Mouse (Mus musculus) bone marrow, adult 2 months (tissue): ENCODE measurements at regions not wholly inside any gene's neighbourhood (a gene's known extent, or its start where the extent isn't known, plus 50 kb on each side); places are given as distances from the start of the nearest gene placed in this dataset.

Source experiments
- CTCF ChIP-seq: fragments of 200-500 bp; IDR thresholded peaks from 2 replicates; pipeline ENCODE4 v1.5.1; 2011; ENCODE audit warnings: low read length, control low read depth; ENCODE audit not compliant: control insufficient read depth, insufficient read depth
- POLR2A ChIP-seq: fragments of 200-500 bp; IDR thresholded peaks from 2 replicates; pipeline ENCODE4 v1.6.1; 2011; ENCODE audit warnings: low read depth, mild to moderate bottlenecking, control low read depth, low read length, borderline replicate concordance; ENCODE audit not compliant: control insufficient read depth

DNA sequence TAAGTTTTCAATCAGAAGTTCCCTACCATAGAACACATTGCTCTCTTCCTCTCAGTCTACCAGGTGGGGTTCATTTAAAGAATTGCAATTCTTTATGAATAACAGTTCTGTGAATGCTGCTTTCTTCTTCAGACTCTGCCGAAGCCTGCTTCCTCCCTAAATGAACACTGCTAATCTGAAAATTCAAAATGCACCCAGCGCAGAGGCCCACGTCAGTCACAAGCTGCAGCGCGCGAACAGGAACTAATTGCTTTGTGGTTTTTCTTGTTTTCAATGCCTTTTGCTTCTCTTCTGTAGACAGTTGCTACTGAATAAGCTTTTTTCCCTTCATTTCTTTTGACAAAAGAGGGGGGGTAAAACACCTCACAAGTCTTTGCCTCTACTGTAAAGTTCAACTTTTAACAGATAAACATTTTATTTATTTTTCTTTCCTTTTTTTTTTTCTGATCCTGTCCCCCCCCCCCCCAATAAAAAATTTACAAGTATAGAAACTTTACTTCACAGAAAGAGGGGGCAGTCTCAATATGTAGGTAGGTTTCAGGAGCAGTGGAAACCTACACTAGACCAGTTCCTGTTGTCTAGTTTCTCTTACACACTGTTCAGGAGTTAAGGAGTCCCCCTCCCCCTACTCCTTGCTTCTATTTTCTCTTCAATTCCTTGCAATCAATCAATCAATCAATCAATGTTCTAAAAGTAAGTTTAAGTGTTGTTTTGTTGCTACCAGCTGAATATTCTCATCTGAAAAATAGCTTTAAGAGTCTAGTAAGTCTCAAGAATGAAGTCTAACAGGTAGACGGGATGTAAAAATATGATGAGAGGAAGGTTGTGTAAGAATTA is 58.2 kb upstream of the Rgs1 start:
- no peak for TF ChIP-seq CTCF
- no peak for TF ChIP-seq POLR2A
